Mouse (Mus musculus): ENCODE data around the gene Gm49333.
"Not testable (repeated sequence)": the region's sequence is repeated elsewhere in the genome, so short reads cannot be mapped to it uniquely, and the experiment has no call there.

Gm49333 gene

DNA sequence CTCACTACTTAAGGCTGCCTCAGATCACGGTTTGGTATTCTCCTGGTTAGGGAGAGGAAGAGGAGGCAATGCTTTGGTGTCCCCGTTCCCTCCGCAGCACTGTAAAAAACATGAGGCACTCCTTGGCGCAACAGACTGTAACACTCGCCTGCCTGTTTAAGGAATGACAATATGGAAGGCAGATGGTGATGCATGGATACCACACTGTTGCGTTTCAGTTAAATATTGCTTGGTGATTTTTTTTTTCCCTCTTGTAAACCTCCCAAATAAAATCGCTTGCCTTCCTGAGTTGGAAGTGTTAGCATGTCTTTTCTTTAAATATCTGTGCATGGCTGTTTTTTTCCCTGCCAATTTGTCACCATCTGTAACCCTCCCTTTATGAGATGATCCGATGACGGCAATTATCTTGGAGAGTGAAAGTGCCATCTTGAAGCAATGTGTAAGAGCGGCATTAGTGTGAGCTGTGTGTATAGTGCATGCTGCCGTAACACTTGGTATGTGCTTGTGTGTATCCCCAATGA is 17.5 kb downstream of the Gm49333 start:
- no peak for DNase-seq

DNA sequence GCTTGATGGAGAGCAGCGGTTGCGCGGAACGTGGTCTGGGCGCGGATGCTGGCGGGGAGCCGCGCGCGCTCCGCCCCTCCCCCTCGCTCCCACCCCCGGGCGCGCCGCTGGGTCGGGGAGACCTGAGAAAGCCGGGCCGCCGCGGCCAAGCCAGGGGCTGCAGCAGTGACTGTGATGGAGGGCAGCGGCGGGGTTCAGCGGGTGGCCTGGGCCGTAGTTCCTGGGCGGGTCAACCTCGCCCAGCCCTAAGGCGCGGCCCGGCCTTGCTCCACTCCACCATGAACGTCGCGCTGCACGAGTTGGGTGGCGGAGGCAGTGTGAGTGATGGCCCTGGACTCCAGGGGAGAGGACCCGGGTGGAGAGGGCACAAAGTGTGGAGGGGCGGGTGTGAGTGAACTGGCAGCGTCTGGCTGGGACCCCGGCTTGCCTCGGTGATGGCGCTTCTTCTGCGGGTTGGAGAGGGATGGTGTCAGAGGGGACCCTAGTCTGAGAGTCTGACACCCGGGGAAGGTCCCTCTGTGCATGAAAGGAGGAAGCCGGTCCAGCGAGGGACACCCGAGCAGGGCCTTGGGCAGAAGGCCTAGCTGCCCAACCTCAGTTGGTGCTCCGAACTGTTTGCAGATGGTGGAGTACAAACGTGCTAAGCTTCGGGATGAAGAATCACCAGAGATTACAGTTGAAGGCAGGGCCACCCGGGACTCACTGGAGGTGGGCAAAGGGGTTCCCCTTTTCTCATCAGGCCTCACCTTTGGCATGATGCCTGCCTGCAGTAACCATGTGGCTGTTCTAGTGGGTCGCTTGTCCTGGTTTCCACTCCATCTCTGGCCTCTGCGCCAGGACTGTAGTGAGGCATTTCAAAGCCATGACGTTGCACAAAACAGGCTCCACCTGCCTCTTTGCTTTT is 18.6 kb downstream of the Gm49333 start, which contains the start of gene Ece2:
TSS of gene Ece2 (plus strand) at position 98 of the 904 bp plus-strand sequence.
- DNase-seq: peak; percentile 8

DNA sequence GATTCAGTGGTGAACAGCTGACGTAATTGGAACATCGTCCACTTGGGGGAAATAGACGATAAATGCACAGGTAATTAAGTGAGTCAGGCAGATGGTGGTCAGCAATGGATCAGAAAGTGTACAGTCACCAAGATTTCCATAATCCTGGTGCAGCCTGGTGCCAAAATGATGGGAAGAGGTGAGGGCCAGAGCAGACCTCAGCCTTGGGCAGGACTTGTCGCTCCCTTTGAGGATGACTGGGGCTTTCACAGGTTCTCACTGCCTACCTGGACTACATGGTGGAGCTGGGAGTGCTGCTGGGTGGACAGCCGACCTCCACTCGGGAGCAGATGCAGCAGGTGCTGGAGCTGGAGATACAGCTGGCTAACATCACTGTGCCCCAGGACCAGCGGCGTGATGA is 26.0 kb downstream of the Gm49333 start:
- DNase-seq: no peak

DNA sequence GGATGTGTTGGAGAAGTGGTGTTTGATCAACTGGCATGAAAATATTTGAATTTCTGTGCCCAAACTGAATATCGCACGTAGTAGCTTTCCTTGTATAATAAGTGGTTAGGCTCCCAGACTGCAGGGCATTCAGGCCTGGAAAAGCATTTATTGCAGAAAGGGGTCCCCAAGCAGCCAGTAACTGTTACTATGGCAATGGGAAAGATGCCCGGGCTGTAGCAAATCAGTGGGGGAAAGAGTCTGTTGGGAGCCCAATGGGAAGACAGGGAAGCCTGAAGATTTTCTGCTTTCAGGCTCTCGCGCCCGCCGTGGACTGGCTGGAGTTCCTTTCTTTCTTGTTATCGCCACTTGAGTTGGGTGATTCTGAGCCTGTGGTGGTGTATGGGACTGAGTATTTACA is 27.0 kb downstream of the Gm49333 start:
- no peak for DNase-seq

DNA sequence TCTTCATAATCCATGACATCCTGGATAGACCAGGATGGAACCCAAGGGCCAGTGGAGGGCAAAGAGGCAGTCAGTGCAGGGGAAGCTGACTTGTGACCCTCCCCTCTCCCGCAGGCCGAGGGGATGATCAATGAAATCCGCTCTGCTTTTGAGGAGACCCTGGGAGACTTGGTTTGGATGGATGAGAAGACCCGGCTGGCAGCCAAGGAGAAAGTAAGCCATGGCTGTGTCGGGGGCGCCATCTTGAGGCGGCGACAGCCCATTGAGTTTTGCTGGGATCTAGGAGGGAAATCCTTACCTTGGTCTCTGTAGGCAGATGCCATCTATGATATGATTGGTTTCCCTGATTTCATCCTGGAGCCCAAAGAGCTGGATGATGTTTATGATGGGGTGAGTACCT is 30.8 kb downstream of the Gm49333 start:
- peak; percentile 64 for DNase-seq

DNA sequence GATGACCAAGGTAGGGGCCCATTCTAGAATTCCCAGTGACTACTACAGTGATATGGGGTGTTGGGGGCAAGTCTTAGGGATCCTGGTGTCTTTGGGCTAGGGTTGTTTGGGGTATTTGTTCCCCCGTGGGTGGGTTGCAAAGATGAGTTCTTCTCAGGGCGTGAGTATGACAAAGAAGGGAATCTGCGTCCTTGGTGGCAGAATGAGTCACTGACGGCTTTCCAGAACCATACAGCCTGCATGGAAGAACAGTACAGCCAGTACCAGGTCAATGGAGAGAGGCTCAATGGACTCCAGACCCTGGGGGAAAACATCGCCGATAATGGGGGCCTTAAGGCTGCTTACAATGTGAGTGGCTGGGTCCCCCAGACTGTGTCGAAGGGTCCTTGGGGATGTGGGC is 32.5 kb downstream of the Gm49333 start:
- no peak for DNase-seq

DNA sequence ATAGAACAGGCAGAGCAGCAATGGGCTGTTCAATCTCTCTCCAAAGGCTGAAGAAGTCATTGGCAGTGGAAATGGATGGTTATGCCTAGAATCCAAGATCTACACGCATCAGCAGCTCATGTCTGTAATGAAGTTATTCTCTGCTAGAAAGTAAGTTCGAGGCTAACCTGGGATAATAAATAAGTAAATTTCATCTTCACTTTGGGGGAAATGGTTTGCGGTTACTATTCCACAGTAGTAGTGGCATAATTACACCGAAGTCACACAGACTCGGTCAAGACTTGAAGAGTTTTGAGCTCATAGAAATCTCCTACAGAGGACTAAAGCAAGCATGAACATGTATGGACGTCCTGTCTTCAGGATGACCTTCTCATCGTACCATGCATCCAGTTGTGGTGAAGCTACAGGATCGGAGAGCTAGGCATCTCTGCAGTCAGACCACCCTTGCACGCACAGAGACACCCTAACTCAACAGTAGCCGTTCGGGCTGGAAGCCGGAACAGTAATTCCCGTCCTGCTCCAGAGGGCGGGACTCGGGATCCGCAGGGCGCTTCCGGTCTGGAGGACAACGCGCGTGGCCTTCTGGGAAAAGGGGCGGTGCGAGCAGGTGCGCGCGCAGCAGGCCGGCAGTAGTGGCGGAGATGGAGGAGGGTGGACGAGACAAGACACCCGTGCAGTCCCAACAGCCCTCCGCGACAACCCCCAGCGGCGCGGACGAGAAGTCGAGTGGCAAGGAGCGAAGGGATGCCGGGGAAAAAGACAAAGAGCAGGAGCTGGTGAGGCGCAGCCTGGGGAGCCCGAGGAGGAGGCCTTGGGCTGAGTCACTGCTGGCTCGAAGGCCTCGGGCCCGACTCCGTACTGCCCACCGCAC is 39.9 kb downstream of the Gm49333 start, which contains the start of gene Psmd2:
TSS of gene Psmd2 (plus strand) at position 577 of the 871 bp plus-strand sequence.
- DNase-seq: peak; percentile 95

DNA sequence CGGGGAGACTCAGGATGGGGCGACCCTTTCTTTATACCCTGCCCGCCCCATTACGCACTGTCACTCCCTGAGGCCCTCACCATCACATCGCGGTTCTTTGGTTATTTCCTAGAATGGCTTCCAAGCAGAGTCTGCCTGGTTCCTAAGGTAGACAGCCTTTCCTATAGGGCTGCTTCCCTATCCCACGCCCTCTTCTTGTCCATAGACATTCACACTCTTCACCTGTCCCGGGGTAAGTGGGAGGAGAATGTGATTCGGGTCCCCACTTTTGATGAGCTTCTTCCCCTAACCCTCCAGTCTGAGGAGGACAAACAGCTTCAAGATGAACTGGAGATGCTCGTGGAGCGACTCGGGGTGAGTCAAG is 40.5 kb downstream of the Gm49333 start:
- no peak for DNase-seq

DNA sequence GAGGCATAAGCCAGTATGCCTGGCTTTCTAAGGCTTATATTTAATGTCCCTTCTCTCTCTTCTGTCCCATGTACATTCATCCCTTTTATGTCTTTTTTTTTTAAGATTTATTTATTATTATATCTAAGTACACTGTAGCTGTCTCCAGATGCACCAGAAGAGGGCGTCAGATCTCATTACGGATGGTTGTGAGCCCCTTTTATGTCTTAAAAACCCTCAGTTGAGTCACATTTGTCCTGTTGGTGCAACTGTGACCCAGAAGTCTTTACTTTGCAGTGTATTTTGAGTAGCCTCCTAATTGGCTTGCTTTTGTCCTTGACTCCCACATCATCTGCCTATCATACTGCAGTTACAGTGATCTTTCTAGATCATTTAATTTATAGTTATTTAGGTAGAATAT is 41.9 kb downstream of the Gm49333 start:
- no peak for DNase-seq

DNA sequence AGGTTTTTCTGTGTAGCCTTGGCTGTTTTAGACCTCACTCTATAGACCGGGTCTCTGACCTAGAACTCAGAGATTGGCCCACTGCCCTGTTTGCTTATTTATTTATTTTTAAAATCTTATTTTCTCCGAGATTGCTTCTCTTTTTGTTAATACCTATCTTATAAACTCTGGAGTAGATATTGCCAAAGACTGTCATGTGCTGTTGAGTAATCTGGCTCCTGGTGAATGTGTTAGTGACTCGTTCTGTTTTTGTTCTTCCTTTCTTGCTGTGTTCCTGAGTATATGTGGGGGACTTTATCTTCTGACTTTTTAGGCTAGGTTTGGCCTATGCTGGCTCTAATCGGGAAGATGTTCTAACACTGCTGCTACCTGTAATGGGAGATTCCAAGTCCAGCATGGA is 46.3 kb downstream of the Gm49333 start:
- DNase-seq: no peak

DNA sequence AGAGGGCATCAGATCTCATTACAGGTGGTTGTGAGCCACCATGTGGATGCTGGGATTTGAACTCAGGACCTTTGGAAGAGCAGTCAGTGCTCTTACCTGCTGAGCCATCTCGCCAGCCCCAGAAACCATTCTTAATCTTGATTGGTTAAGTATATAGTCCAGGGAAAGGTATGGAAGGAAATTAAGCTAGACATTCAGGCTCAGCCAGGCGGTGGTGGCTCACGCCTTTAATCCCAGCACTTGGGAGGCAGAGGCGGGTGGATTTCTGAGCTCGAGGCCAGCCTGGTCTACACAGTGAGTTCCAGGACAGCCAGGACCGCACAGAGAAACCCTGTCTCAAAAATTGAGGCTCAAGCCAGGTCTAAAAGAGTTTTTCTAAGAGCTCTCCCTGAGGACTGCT is 56.6 kb downstream of the Gm49333 start, which contains the start of gene Eif4g1:
TSS of gene Eif4g1 (plus strand) at position 301 of the 400 bp plus-strand sequence.
- DNase-seq: not testable (repeated sequence)

DNA sequence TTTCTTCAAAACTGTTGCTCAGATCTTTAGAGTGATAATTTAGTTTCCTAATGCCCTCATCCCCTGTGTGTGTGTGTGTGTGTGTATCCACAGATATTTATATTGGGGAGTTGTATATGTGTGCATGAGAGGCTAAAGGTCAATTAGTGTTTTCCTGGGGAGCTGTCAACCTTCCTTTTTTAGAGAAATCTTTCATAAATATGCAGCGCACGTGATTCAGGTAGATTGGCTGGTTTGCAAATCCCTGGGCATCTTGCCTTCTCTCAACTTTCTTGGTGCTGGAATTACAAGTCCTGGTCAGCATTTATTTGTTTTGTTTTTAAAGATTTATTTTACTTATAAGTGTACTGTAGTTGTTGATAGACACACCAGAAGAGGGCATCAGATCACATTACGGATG is 58.9 kb downstream of the Gm49333 start:
- no peak for DNase-seq

DNA sequence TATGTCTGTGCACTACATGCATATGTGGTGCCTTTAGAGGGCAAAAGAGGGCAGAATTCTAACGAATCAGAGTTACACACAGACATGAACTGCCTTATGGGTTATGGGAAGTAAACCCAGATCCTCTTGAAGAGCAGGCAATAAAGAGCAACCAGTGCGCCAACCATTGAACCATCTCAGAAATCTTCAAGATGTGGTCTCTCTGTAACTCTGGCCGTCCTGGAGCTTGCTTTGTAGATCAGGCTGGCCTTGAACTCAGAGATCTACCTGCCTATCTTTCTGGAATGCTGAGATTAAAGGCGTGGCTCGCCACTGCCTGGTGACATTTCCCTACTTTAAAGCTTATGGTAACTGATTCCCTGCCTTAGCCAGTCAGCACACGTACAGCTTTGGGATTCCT is 60.5 kb downstream of the Gm49333 start:
- DNase-seq: no peak

DNA sequence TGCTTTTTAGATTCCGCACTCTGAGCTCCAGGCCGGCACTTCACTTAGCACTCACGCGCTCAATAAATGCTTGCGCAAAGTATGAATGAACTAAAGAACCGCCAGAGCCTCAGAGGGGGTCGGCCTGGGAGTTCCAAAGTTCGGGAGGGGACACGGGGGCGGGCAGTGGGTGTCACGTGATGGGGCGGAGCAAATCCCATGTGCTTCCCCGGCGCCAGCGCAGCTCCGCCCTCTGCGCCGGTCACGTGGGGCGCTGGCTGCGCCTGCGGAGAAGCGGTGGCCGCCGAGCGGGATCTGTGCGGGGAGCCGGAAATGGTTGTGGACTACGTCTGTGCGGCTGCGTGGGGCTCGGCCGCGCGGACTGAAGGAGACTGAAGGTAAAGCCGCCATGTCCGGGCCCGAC is 61.1 kb downstream of the Gm49333 start:
- DNase-seq: peak; percentile 96

DNA sequence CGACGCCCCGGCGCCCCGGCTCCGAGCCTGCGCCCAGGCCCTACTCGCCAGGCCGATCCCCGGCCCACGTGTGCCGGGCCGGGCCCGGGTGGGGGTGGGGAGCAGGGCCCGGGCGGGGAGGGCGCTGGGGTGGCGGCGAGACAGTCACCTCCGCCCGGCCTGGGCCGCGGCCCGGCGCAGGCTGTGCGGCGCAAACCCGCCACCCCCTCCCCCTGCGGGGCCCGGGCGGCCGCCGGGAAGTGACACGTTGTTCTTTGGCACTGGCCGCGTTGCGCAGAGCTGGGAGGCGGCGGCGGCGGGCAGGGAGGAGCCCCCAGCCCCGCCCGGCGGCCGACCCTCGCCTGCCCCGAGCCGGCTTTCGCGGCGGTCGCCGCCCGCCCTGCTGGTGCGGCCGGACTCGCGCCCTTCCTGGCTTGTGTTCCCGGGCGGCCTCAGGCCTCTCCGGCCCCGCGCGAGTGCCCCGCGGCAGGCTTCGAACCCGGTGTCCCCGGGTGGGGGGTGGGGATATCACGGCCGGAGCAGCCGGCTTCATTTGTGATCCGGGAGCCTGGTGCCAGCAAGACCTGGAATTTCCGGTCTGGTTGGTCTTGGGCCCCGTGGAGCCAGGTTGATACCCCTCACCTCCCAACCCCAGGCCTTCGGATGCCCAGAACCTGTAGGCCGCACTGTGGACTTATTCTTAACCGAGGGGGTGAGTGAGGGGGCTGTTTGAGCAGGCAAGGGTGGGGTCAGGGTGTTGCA is 61.7 kb downstream of the Gm49333 start:
- DNase-seq: peak; percentile 59

DNA sequence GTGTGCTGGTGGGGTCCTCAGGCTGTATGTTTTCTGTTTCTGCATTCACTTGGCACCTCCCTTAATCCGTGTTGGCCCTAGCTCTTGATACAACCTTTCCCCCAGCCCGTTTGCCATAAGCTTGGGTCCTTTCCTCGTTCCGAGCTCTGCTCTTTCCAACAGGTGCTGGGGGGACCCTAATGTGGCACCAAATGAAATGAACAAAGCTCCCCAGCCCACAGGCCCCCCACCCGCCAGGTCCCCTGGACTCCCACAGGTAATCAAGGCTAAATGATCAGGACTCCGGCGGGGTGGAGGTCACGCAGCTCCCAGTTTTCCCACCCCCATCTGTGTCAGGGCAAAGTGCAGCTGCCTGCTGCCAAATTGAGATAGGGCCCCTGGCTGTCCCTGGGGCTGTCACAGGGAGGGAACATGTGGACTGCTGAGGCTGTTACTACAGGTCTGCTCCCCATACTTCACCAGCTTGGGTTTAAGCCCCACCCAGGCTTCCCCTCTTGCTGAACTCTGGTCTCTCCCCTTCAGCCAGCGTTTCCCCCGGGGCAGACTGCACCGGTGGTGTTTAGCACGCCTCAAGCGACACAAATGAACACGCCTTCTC is 62.4 kb downstream of the Gm49333 start:
- peak; percentile 39 for DNase-seq

DNA sequence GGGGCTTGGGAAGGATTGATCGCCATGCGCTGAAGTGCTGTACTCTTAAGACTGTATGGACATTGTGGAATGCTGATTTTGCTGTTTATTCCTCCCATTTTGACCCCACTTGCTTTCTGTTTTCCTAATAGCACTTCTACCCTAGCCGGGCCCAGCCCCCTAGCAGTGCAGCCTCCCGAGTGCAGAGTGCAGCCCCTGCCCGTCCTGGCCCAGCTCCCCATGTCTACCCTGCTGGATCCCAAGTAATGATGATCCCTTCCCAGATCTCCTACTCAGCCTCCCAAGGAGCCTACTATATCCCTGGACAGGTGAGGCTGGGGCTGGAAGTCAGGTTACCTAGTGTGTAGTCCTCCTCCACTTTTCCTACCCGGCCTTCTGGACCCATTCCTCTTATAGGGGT is 63.8 kb downstream of the Gm49333 start:
- no peak for DNase-seq

DNA sequence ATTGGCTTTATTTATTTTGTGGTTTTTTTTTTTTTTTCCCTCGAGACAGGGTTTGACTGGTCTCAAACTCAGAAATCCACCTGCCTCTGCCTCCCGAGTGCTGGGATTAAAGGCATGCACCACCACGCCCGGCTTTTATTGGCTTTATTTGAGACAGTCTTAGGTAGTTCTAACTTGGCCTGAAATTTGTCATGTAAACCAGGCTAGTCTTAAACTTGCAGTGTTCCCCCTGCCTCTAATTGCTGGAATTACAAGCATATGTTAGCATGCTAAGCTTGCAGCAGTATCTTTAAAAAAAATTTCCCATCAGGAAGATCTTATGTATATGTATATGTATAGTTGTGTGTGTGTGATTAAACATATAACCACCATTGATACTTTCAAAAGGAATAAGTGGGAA is 65.3 kb downstream of the Gm49333 start:
- DNase-seq: no peak

DNA sequence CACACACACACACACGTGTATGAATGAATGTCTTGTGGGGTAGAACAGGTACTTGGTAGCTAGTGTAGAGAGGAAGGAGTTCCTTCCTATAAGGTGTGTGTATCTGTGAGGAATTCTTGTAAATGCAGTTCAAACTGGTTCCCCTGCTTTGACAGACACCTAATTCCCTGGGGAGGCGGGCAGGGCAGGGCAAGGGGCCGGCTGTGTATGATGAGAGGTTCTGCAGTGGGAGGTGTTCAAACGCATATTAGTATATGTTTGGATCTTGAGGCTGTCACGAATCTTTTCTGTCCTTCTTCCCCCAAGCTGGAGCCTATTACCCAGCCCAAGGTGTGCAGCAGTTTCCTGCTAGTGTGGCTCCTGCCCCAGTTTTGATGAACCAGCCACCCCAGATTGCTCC is 66.0 kb downstream of the Gm49333 start:
- no peak for DNase-seq

DNA sequence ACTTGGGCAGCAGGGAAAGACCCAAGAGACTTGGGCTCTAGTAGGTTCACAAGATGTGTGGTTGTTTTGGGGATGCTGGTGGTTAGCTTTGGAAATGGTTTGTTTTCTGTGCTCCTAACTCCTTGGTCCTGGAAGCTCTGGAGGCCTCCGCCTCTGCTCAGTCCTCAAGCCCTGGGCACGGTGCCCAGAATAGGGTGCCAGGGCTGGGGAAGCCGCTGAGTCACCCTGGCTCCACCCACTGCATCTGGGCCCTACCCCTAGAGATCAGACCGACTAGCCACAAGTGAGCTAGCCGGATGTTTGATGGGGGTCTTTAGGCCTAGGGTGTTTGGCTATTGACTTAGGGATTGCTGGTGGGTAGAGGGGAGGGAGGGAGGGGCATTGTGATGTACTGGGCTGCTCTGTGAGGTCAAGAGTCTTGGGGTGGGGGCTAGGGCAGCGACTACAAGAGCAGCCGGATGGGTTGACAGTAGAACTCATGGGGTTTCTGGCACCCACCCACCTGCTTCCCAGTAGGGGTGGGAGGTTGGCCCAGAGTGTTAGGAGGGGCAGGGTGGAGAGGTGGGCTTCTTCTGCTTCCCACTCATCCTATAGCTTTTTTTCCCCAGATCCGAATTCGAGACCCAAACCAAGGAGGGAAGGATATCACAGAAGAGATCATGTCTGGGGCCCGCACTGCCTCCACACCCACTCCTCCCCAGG is 66.7 kb downstream of the Gm49333 start:
- no peak for DNase-seq

DNA sequence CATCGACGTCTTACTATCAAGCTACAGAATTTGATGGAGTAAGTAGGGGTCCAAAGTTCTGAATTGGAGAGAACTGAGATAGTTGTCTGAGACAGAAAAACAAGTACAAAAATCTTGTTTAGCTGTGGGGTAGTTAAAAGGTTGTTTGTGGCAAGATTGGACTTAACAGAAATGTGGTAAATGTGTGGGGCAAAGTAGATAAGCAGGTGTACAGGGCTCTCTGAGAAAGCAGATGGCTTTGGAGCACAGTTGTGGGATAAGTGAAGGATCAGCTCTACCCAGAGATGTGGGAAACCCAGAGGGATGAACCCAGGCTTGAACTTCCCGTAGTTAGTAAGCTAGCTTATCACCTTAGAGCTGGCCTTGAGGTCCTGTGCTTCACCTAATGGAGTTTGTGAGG is 79.4 kb downstream of the Gm49333 start:
- no peak for DNase-seq

DNA sequence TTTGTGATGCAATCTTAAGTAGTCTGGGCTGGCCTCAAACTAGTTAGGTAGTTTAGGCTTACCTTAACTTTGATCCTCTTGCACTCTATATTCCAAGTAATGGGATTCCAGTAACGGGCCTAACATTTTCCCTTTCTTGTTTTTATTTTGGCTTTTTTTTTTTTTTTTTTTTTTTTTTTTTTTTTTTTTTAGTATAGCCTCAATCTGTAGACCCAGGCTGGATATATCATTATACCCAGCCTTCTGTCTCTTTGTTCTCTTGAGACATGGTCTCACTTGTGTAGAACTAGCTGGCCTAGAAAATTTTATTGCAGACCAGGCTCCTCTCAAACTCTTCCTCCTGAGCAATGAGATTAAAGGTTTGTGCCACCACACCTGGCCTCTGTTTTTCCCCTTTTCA is 80.2 kb downstream of the Gm49333 start:
- DNase-seq: no peak
